Mouse (Mus musculus) lung, postnatal 0 days (tissue): ENCODE data around the gene Olfr47.

ENCODE experiments used
- CTCF ChIP-seq: IDR thresholded peaks from 2 replicates; pipeline ENCODE4 v1.5.1; 2016; ENCODE audit warnings: antibody characterized with exemption, mild to moderate bottlenecking
- EP300 ChIP-seq: IDR thresholded peaks from 2 replicates; pipeline ENCODE4 v1.6.1; 2016; ENCODE audit warnings: antibody characterized with exemption, mild to moderate bottlenecking, control low read depth

- TF ChIP-seq EP300 (no peak), CTCF (no peak)
Observed at GRCm38 (mm10) chr6:43274123-43274522, 42.8 kb downstream of the Olfr47 start.
